Mouse (Mus musculus) stomach, embryonic 16.5 days (tissue): ENCODE data around the gene Add3. TPM values are rescaled to one million over a fixed set of nuclear protein-coding genes. Genes with fewer than 3 reads are reported as not detected.

ENCODE experiments used
- ATAC-seq: fragments of 200-750 bp; cut with Nextera tagmentation; 2 replicates; pipeline ENCODE4 v1.8.0; 2017; ENCODE audit warnings: moderate number of reproducible peaks, moderate TSS enrichment; ENCODE audit not compliant: insufficient read depth, low FRiP score
- H3K27ac ChIP-seq: fragments of 300-500 bp; sonication (generic); 2 replicates; pipeline ENCODE4 v1.5.1; 2014; ENCODE audit warnings: low read length
- H3K27me3 ChIP-seq: fragments of 300-500 bp; sonication (generic); 2 replicates; pipeline ENCODE4 v1.6.1; 2014; ENCODE audit warnings: low read length, control low read depth, mixed read lengths; ENCODE audit not compliant: control insufficient read depth, insufficient read depth
- H3K36me3 ChIP-seq: fragments of 300-500 bp; sonication (generic); 2 replicates; pipeline ENCODE4 v1.6.1; 2014; ENCODE audit warnings: low read length; ENCODE audit not compliant: control insufficient read depth, insufficient read depth
- H3K4me1 ChIP-seq: fragments of 300-500 bp; sonication (generic); 2 replicates; pipeline ENCODE4 v1.6.1; 2014; ENCODE audit warnings: low read length, control low read depth, mixed read lengths; ENCODE audit not compliant: control insufficient read depth, insufficient read depth
- H3K4me2 ChIP-seq: fragments of 300-500 bp; sonication (generic); 2 replicates; pipeline ENCODE4 v1.6.1; 2014; ENCODE audit warnings: low read depth, low read length, mixed read lengths
- H3K4me3 ChIP-seq: fragments of 300-500 bp; sonication (generic); replicated peaks from 2 replicates; pipeline ENCODE4 v1.5.1; 2014; ENCODE audit warnings: mild to moderate bottlenecking, low read length
- H3K9ac ChIP-seq: fragments of 300-500 bp; sonication (generic); 2 replicates; pipeline ENCODE4 v1.6.1; 2014; ENCODE audit warnings: low read length
- H3K9me3 ChIP-seq: fragments of 300-500 bp; sonication (generic); replicated peaks from 2 replicates; pipeline ENCODE4 v1.6.1; 2016; ENCODE audit warnings: low read length, control low read depth; ENCODE audit not compliant: control insufficient read depth
- WGBS: fragments of 180-500 bp; shearing (Covaris S2); extraction: QIAGEN DNeasy Blood & Tissue Kit; methylation state at CpG from one replicate; pipeline ENCODE4 v1.1.7; 2014; 5-methylcytosine and 5-hydroxymethylcytosine counted together
- polyA plus RNA-seq: library from polyadenylated mRNA; unstranded; fragments of >200 nt; fragmentation: Nextera tagmentation; extraction: Ambion mirVana; gene quantifications from 2 replicates; pipeline ENCODE4 v1.2.1, GENCODE M21; 2015

Gene Add3
- polyA plus RNA-seq, 1 experiment from 2014 or later = 82.6 TPM

GRCm38 (mm10) chr19:53141251-53142072, 1.2 kb downstream of the Add3 start:
- H3K9me3 ChIP-seq = no peaks in the 10 kb centered on the region
- H3K36me3 ChIP-seq = no peaks in the 10 kb centered on the region
- H3K4me3 ChIP-seq = peak overlapping the region; percentile 98
- peak; percentile 1; the same call in 1 of the 2 replicates for ATAC-seq
- WGBS = 3% methylated on average over 23 of the region's 23 CpGs
- no peaks in the 10 kb centered on the region for H3K27me3 ChIP-seq
- peak overlapping the region; percentile 96 for H3K27ac ChIP-seq
- peak overlapping the region; percentile 88 for H3K4me2 ChIP-seq
- peaks cover 24% of the 10 kb centered on the region for H3K4me1 ChIP-seq
- H3K9ac ChIP-seq = peak overlapping the region; percentile 86

GRCm38 (mm10) chr19:53142190-53143107, 2.2 kb downstream of the Add3 start:
- H3K27ac ChIP-seq = peak overlapping the region; percentile 96
- WGBS = under 1% methylated on average over 83 of the region's 84 CpGs
- peak overlapping the region; percentile 96 for H3K9ac ChIP-seq
- peak overlapping the region; percentile 98 for H3K4me3 ChIP-seq
- peak overlapping the region; percentile 88 for H3K4me2 ChIP-seq
- ATAC-seq = peak; percentile 97
- H3K9me3 ChIP-seq = no peaks in the 10 kb centered on the region
- H3K27me3 ChIP-seq = no peaks in the 10 kb centered on the region
- H3K4me1 ChIP-seq = peaks cover 27% of the 10 kb centered on the region
- no peaks in the 10 kb centered on the region for H3K36me3 ChIP-seq

GRCm38 (mm10) chr19:53143108-53143971, 3.1 kb downstream of the Add3 start:
- H3K4me3 ChIP-seq = peak overlapping the region; percentile 98
- H3K36me3 ChIP-seq = no peaks in the 10 kb centered on the region
- peak; percentile 0; the same call in 1 of the 2 replicates for ATAC-seq
- under 1% methylated on average over 47 of the region's 48 CpGs for WGBS
- no peaks in the 10 kb centered on the region for H3K27me3 ChIP-seq
- peak overlapping the region; percentile 82 for H3K27ac ChIP-seq
- H3K4me2 ChIP-seq = peak overlapping the region; percentile 79
- H3K9me3 ChIP-seq = no peaks in the 10 kb centered on the region
- peak overlapping the region; percentile 96 for H3K9ac ChIP-seq
- H3K4me1 ChIP-seq = peaks cover 27% of the 10 kb centered on the region

- Histone ChIP-seq H3K9ac (no peak overlapping the region), H3K9me3 (no peaks in the 10 kb centered on the region), H3K27me3 (no peaks in the 10 kb centered on the region), H3K4me3 (no peak overlapping the region), H3K4me2 (peak overlapping the region; percentile 9; the same call in 1 of the 2 replicates), H3K4me1 (peaks cover 30% of the 10 kb centered on the region), H3K36me3 (no peaks in the 10 kb centered on the region), H3K27ac (no peak overlapping the region)
- ATAC-seq = no peak
- 7% methylated on average over 2 of the region's 2 CpGs for WGBS
These were observed 4.8 kb downstream of the Add3 start for GRCm38 (mm10) chr19:53145075-53145474.

GRCm38 (mm10) chr19:53149381-53149780, 9.1 kb downstream of the Add3 start:
- no peaks in the 10 kb centered on the region for H3K36me3 ChIP-seq
- 44% methylated on average over 3 of the region's 3 CpGs for WGBS
- no peak for ATAC-seq
- no peak overlapping the region for H3K9ac ChIP-seq
- H3K4me1 ChIP-seq = peaks cover 23% of the 10 kb centered on the region
- H3K4me2 ChIP-seq = no peak overlapping the region
- H3K27ac ChIP-seq = no peak overlapping the region
- H3K9me3 ChIP-seq = no peaks in the 10 kb centered on the region
- H3K4me3 ChIP-seq = no peak overlapping the region
- H3K27me3 ChIP-seq = no peaks in the 10 kb centered on the region

GRCm38 (mm10) chr19:53152451-53152850, 12.2 kb downstream of the Add3 start:
- H3K27ac ChIP-seq = no peak overlapping the region
- no peaks in the 10 kb centered on the region for H3K27me3 ChIP-seq
- no peak overlapping the region for H3K4me3 ChIP-seq
- 77% methylated on average over 4 of the region's 4 CpGs for WGBS
- peaks cover 10% of the 10 kb centered on the region for H3K4me1 ChIP-seq
- H3K9me3 ChIP-seq = no peaks in the 10 kb centered on the region
- ATAC-seq = no peak
- no peaks in the 10 kb centered on the region for H3K36me3 ChIP-seq
- no peak overlapping the region for H3K4me2 ChIP-seq
- no peak overlapping the region for H3K9ac ChIP-seq

- Histone ChIP-seq H3K36me3 (no peaks in the 10 kb centered on the region), H3K27me3 (no peaks in the 10 kb centered on the region), H3K4me3 (no peak overlapping the region), H3K4me2 (no peak overlapping the region), H3K9ac (no peak overlapping the region), H3K9me3 (no peaks in the 10 kb centered on the region), H3K27ac (no peak overlapping the region), H3K4me1 (peaks cover 10% of the 10 kb centered on the region)
- WGBS = 68% methylated on average over 4 of the region's 4 CpGs
- ATAC-seq = no peak
These were observed 12.9 kb downstream of the Add3 start for GRCm38 (mm10) chr19:53153096-53153495.

- Histone ChIP-seq H3K9me3 (no peaks in the 10 kb centered on the region), H3K27ac (no peak overlapping the region), H3K4me1 (peaks cover 10% of the 10 kb centered on the region), H3K36me3 (no peaks in the 10 kb centered on the region), H3K4me2 (no peak overlapping the region), H3K27me3 (no peaks in the 10 kb centered on the region), H3K9ac (no peak overlapping the region), H3K4me3 (no peak overlapping the region)
- ATAC-seq = no peak
- 71% methylated on average over 3 of the region's 3 CpGs for WGBS
These were observed 13.9 kb downstream of the Add3 start for GRCm38 (mm10) chr19:53154156-53154555.
